Mouse (Mus musculus) limb, embryonic 15.5 days (tissue): ENCODE measurements around the gene Muc1. TPM values are rescaled to one million over a fixed set of nuclear protein-coding genes. Genes with fewer than 3 reads are reported as not detected.

ENCODE experiments used
- ATAC-seq: fragments of 200-750 bp; cut with Nextera tagmentation; 2 replicates; pipeline ENCODE4 v1.8.0; 2017; ENCODE audit warnings: low read depth, moderate TSS enrichment; ENCODE audit not compliant: insufficient number of reproducible peaks, low FRiP score, low TSS enrichment
- H3K27ac ChIP-seq: fragments of 300-500 bp; sonication (generic); 2 replicates; pipeline ENCODE4 v1.5.1; 2015; ENCODE audit warnings: moderate library complexity, mild to moderate bottlenecking, inconsistent platforms
- H3K27me3 ChIP-seq: fragments of 300-500 bp; sonication (generic); 2 replicates; pipeline ENCODE4 v1.6.1; 2015; ENCODE audit warnings: inconsistent platforms
- H3K36me3 ChIP-seq: fragments of 300-500 bp; sonication (generic); 2 replicates; pipeline ENCODE4 v1.6.1; 2015; ENCODE audit warnings: inconsistent platforms
- H3K4me1 ChIP-seq: fragments of 300-500 bp; sonication (generic); 2 replicates; pipeline ENCODE4 v1.6.1; 2015; ENCODE audit warnings: inconsistent platforms
- H3K4me2 ChIP-seq: fragments of 300-500 bp; sonication (generic); 2 replicates; pipeline ENCODE4 v1.6.1; 2015; ENCODE audit warnings: mild to moderate bottlenecking, inconsistent platforms
- H3K4me3 ChIP-seq: fragments of 300-500 bp; sonication (generic); 2 replicates; pipeline ENCODE4 v1.5.1; 2015; ENCODE audit warnings: mild to moderate bottlenecking, inconsistent platforms
- H3K9ac ChIP-seq: fragments of 300-500 bp; sonication (generic); 2 replicates; pipeline ENCODE4 v1.6.1; 2015; ENCODE audit warnings: inconsistent platforms
- H3K9me3 ChIP-seq: fragments of 300-500 bp; sonication (generic); 2 replicates; pipeline ENCODE4 v1.6.1; 2016; ENCODE audit warnings: inconsistent platforms
- WGBS: fragments of 180-500 bp; shearing (Covaris S2); methylation state at CpG from one replicate; pipeline ENCODE4 v1.1.7; 2015; 5-methylcytosine and 5-hydroxymethylcytosine counted together
- polyA plus RNA-seq: library from polyadenylated mRNA; unstranded; fragments of >200 nt; fragmentation: Nextera tagmentation; extraction: Ambion mirVana; gene quantifications from 2 replicates; pipeline ENCODE4 v1.2.1, GENCODE M21; 2015

The Muc1 gene
- polyA plus RNA-seq = 0.64 and 0.68 TPM in 2 replicates

DNA sequence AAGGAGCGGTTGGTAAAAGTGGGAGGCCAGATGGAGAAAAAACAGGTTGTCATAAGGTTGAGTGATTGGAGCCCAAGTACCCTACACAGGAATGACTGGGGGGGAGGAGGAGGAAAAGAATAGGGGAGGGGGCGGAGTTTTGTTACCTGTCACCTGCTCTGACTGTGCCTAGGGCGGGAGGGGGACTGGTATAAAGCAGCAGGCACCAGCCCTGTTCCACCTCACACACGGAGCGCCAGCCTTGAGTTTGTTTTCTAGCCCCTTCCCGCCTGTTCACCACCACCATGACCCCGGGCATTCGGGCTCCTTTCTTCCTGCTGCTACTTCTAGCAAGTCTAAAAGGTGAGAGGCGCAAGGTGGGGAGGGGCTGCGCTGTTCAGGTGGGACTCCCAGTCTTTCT is at the start of gene Muc1:
Muc1 (plus strand) TSS at position 222 of the 400 bp plus-strand sequence.
- Histone ChIP-seq H3K4me3 (peak within 1 kb of the TSS; percentile 43), H3K4me1 (peaks cover 33% of the 10 kb centered on the region), H3K36me3 (peaks cover 18% of the 10 kb centered on the region), H3K4me2 (peak within 1 kb of the TSS; percentile 64), H3K9me3 (no peaks in the 10 kb centered on the region), H3K27ac (peak within 1 kb of the TSS; percentile 78), H3K27me3 (no peaks in the 10 kb centered on the region), H3K9ac (no peak within 1 kb of the TSS)
- WGBS = 35% methylated on average over 10 of the region's 10 CpGs
- no peak for ATAC-seq

DNA sequence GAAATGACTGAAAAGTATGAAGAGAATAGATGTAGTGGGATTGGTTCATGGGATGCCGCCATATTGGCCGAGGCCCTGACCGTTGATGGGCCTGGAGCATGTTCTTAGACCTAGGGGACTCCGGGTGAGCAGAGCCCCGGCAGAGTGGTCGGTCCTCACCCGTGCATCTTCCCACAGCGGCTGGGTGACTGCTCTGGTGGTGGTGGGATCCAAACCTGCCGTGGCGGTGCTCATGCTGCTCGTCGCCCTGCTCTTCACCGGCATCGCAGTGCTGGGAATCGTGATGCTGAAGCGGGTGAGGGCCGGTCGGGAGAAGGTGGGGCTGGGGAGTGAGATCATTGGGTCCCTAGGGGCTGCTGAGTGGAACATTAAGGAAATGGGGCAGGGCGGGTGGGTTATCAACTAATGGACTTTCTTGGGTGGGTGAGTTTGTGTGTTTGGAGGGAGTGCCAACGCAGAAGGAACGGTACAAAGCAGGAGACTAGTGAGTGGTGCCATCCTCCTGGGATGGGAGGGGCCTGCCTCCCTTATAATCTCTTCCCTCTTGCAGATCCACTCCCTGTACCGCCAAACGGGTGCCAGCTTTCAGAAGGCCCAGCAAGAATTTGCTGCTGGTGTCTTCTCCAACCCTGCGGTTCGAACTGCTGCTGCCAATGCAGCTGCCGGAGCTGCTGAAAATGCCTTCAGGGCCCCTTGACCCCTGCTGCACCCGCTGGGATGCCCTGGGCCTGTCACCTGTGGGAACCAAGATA is 46.9 kb upstream of the Muc1 start:
- no peak for ATAC-seq
- WGBS = 91% methylated on average over 27 of the region's 27 CpGs
- H3K9me3 ChIP-seq = no peaks in the 10 kb centered on the region
- no peaks in the 10 kb centered on the region for H3K27me3 ChIP-seq
- peaks cover 41% of the 10 kb centered on the region for H3K36me3 ChIP-seq
- H3K9ac ChIP-seq = no peak overlapping the region
- no peak overlapping the region for H3K4me2 ChIP-seq
- H3K4me3 ChIP-seq = no peak overlapping the region
- H3K27ac ChIP-seq = peak overlapping the region; percentile 87
- peaks cover 46% of the 10 kb centered on the region for H3K4me1 ChIP-seq

DNA sequence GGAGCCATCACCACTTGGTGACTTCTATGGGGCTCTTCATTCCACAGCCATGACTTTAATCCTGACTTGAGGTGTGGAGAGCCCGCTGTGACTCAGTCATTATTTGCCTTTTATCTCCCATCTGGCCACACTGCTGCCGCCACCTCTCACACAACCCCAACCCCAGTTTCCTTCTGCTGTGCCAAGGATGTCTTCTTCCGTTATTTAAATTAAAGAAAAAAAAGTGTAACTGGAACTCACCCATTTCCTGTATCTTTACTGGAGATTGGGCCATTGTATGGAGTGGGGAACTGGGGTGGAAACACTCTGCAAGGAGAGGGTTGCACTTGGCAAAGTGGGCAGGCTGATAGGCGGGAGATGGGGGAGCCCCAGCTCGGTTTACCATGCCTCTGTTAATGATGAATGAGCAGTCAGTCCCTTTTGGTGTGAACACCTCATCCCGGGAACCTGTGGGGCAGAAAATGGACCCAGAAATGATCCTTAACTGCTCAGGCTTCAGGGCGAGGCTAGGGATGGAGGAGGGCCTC is 46.3 kb upstream of the Muc1 start:
- Histone ChIP-seq H3K4me1 (peaks cover 46% of the 10 kb centered on the region), H3K9me3 (no peaks in the 10 kb centered on the region), H3K36me3 (peaks cover 48% of the 10 kb centered on the region), H3K27ac (peak overlapping the region; percentile 87), H3K4me2 (peak overlapping the region; percentile 90), H3K4me3 (peak overlapping the region; percentile 69), H3K9ac (no peak overlapping the region), H3K27me3 (no peaks in the 10 kb centered on the region)
- WGBS = 47% methylated on average over 7 of the region's 7 CpGs
- no peak for ATAC-seq

DNA sequence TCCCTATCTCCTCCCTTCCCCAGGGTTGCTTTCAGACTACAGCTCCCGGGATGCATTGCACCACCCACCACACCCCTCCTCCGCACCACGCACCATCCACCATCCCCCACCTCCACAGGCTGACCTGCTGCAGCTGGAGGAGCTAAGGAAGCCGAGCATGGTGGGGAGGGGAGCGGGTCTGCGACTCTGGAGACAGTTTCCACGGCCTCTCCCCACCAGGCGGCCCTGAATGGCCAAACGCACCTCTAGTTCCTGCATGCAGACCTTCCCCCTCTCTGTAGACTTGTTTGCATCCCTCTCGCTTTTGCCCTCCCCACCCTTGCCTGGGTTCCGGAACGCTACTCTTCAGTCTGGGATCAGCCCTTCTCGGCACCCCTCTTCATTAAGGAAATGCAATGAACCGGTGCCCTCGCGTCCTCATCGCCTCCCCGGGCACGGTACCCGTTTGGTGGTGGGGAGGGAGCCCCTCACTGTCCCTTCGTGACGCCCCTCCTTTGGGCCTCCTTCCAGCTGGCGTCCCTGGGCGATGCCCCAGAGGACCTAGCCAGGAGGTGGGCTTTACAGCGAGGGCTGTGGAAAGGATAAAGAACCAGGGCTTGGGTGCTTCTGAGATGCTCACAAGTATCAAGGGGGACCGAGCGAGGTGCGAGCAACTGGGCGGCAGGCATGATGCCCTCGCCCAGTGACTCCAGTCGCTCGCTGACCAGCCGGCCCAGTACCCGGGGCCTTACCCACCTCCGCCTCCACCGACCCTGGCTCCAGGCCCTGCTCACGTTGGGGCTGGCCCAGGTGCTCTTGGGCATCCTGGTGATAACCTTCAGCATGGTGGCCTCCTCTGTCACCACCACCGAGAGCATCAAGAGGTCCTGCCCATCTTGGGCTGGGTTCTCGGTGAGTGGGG is 45.5 kb upstream of the Muc1 start, which contains the start of gene Fam189b:
Fam189b (plus strand) TSS at position 86 of the 901 bp plus-strand sequence.
- Histone ChIP-seq H3K27me3 (no peaks in the 10 kb centered on the region), H3K4me3 (peak within 1 kb of the TSS; percentile 69), H3K4me2 (peak within 1 kb of the TSS; percentile 90), H3K36me3 (peaks cover 55% of the 10 kb centered on the region), H3K9ac (peak within 1 kb of the TSS; percentile 62), H3K27ac (peak within 1 kb of the TSS; percentile 87), H3K9me3 (no peaks in the 10 kb centered on the region), H3K4me1 (peaks cover 43% of the 10 kb centered on the region)
- ATAC-seq = peak; percentile 93
- WGBS = 6% methylated on average over 39 of the region's 39 CpGs

DNA sequence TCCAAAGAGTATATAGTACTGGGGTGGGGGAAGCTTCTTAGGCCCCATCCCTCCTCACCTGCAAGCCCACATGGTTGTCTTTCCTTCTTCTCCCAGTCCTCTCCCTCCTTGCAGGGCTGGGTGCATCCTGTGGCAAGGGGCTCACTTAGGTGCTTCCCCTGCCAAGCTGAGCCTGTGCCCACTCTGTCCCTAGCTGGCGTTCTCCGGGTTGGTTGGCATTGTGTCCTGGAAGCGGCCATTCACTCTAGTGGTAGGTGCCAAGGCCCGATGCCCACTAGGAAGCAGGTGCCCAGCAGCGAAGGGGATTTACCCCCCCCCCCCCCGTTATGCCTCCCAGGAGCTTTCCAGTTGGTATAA is 44.9 kb upstream of the Muc1 start:
- Histone ChIP-seq H3K4me2 (peak overlapping the region; percentile 90), H3K9me3 (no peaks in the 10 kb centered on the region), H3K27ac (0 out of 2 replicates have a peak overlapping the region, but pooled peaks have one; percentile 3), H3K4me1 (peaks cover 36% of the 10 kb centered on the region), H3K9ac (peak overlapping the region; percentile 62), H3K4me3 (peak overlapping the region; percentile 69), H3K27me3 (no peaks in the 10 kb centered on the region), H3K36me3 (peaks cover 60% of the 10 kb centered on the region)
- 73% methylated on average over 6 of the region's 6 CpGs for WGBS
- ATAC-seq = no peak

DNA sequence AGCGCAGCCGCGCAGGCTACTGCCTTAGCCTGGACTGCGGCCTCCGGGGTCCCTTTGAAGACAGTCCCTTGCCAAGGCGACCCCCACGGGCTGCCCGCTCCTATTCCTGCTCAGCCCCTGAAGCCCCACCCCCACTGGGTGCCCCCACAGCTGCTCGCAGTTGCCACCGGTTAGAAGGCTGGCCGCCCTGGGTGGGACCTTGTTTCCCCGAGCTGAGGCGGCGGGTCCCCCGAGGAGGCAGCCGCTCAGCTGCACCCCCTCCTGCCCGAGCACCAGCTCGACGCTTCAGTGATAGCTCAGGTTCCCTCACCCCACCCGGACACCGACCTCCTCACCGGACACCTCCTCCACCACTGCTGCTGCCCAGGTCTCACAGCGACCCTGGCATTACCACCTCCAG is 41.7 kb upstream of the Muc1 start:
- Histone ChIP-seq H3K9ac (no peak overlapping the region), H3K9me3 (no peaks in the 10 kb centered on the region), H3K27me3 (no peaks in the 10 kb centered on the region), H3K4me1 (peaks cover 30% of the 10 kb centered on the region), H3K4me2 (no peak overlapping the region), H3K27ac (no peak overlapping the region), H3K36me3 (peaks cover 29% of the 10 kb centered on the region), H3K4me3 (no peak overlapping the region)
- ATAC-seq = no peak
- 50% methylated on average over 23 of the region's 23 CpGs for WGBS

DNA sequence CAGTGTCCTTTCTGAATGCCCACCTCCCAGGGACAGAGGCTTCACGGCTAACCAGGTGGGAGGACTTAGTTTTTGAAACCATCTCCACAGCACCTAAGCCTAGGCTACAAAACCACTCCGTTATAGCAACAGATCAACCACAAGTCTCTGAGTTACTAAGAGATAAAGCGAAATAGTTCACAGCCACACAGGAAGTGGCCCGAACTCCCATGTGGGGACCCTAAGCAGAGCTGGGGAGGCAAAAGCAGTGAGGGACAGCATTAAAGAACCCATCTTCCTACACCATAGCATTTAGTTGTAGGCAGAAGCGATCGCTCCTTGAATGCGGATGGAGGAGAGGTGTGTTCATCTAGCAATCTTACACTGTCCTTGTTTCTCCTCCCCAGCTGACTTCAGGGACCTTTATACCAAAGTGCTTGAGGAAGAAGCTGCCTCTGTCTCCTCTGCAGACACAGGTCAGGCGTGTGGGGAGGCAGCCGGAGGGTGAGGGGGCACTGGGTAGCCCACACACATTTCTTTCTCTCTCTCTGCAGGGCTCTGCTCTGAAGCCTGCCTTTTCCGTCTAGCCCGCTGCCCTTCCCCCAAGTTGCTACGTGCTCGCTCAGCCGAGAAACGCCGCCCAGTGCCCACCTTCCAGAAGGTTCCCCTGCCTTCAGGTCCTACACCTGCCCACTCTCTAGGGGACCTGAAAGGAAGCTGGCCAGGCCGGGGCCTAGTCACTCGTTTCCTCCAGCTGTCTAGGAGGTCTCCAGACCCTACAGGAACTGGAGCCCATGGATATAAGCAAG is 41.0 kb upstream of the Muc1 start:
- ATAC-seq = no peak
- Histone ChIP-seq H3K36me3 (peaks cover 26% of the 10 kb centered on the region), H3K9ac (0 out of 2 replicates have a peak overlapping the region, but pooled peaks have one; percentile 5), H3K27me3 (no peaks in the 10 kb centered on the region), H3K27ac (no peak overlapping the region), H3K4me3 (no peak overlapping the region), H3K4me2 (no peak overlapping the region), H3K9me3 (no peaks in the 10 kb centered on the region), H3K4me1 (peaks cover 26% of the 10 kb centered on the region)
- 80% methylated on average over 18 of the region's 18 CpGs for WGBS

DNA sequence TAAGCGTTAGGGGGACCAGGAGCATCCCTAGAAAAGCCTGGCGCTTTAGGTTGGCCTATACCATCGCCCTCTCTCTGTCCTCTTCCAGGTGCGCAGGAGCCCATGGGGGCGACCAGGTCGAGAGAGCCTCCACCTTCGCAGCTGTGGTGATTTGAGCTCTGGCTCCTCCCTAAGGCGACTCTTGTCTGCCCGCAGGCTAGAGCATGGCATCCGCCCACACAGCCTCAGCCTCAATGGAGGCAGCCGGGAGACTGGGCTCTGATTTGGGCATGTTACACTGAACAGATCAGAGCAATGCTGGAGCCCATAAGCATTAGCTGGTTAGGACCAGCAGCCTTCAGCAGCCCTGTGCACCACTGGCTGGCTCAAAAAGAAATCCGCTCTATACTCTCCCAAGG is 40.4 kb upstream of the Muc1 start:
- Histone ChIP-seq H3K27ac (no peak overlapping the region), H3K4me1 (peaks cover 23% of the 10 kb centered on the region), H3K36me3 (peaks cover 26% of the 10 kb centered on the region), H3K4me2 (no peak overlapping the region), H3K4me3 (no peak overlapping the region), H3K27me3 (no peaks in the 10 kb centered on the region), H3K9me3 (no peaks in the 10 kb centered on the region), H3K9ac (no peak overlapping the region)
- no peak for ATAC-seq
- WGBS = 68% methylated on average over 12 of the region's 12 CpGs

DNA sequence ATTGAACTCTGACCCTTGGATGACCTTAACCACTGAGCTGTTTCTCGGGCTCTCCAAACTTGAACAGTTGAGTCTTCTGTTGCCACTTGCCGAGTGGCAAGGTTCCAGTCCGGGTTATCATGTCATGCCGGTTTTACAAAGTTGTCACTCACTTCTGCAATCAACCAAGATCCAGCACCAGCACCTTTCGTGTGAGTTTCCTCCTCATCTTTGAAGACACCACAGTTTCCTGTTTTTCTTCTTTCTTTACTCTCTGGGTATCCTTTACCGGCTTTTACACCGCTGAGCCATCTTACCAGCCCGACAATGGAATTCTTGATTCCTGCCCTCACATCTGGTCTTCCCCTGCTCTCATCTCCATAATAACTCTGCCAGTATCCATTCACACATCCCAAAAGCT is 38.4 kb upstream of the Muc1 start:
- no peak overlapping the region for H3K4me3 ChIP-seq
- no peaks in the 10 kb centered on the region for H3K9me3 ChIP-seq
- 75% methylated on average over 8 of the region's 8 CpGs for WGBS
- H3K27me3 ChIP-seq = no peaks in the 10 kb centered on the region
- H3K27ac ChIP-seq = no peak overlapping the region
- peaks cover 4% of the 10 kb centered on the region for H3K4me1 ChIP-seq
- peaks cover 26% of the 10 kb centered on the region for H3K36me3 ChIP-seq
- H3K9ac ChIP-seq = no peak overlapping the region
- no peak for ATAC-seq
- no peak overlapping the region for H3K4me2 ChIP-seq

DNA sequence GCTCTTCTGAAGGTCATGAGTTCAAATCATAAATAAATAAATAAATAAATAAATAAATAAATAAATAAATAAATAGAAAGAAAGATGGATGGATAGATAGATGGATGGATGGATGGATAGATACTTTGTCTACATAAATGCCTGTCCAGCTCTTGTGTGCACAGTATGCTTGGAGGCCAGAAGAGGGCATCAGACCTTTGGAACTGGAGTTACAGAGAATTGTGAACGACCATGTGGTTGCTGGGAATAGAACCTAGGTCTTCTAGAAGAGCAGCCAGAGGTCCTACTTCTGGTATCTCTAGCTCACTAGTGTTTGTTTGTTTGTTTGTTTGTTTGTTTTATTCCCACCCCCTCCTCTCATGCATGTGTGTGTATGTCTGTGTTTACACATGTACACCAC is 35.5 kb upstream of the Muc1 start:
- no peak overlapping the region for H3K4me2 ChIP-seq
- no peaks in the 10 kb centered on the region for H3K9me3 ChIP-seq
- H3K36me3 ChIP-seq = peaks cover 7% of the 10 kb centered on the region
- WGBS = 72% methylated on average over 1 of the region's 1 CpGs
- H3K27me3 ChIP-seq = no peaks in the 10 kb centered on the region
- ATAC-seq = no peak
- no peak overlapping the region for H3K9ac ChIP-seq
- no peak overlapping the region for H3K27ac ChIP-seq
- H3K4me3 ChIP-seq = no peak overlapping the region
- peaks cover 10% of the 10 kb centered on the region for H3K4me1 ChIP-seq

DNA sequence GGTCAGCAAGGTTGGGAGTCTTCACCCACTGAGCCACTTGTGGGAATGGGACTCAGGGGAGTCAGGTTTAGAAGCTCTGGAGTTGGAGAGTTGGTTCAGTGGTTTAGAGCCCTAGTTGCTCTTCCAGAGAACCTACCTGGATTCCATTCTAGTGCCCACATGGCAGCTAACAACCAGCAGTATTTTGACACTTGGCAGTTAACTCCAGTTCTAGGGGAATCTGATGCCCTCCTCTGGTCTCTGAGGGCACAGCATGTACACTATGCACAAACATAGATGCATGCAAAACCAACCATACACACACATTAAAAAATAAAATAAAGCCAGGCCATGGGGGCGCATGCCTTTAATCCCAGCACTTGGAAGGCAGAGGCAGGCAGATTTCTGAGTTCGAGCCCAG is 35.0 kb upstream of the Muc1 start:
- Histone ChIP-seq H3K27ac (no peak overlapping the region), H3K4me1 (peaks cover 10% of the 10 kb centered on the region), H3K9ac (no peak overlapping the region), H3K4me2 (no peak overlapping the region), H3K4me3 (no peak overlapping the region), H3K36me3 (peaks cover 2% of the 10 kb centered on the region; the same call in 1 of the 2 replicates), H3K27me3 (no peaks in the 10 kb centered on the region), H3K9me3 (no peaks in the 10 kb centered on the region)
- WGBS = 91% methylated on average over 2 of the region's 2 CpGs
- ATAC-seq = no peak
